Mouse (Mus musculus): Measurements from ENCODE around the gene Ubxn11.

DNA sequence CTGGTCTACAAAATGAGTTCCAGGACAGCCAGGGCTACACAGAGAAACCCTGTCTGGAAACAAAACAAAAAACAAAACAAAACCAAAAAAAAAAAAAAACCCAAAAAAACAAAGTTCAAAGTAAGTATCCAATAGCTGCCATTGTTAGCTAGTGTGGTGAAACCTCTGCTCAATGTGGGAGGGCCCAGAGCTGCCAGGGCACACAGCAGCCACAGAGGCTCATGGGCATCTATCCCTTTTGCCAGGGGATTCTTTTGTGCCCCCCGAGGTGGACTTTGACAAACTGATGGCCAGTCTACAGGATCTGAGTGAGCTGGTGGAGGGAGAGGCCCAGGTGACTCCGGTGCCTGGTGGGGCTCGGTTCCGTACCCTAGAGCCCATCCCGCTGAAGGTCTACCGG, 20.8 kb downstream of the Ubxn11 start:
- TF ChIP-seq POLR2A (IDR thresholded peaks at IDR 0.05; ENCODE audit: insufficient read depth, low read depth, low read length): no peak
- TF ChIP-seq CTCF (IDR thresholded peaks at IDR 0.05): no peak
- TF ChIP-seq EP300 (IDR thresholded peaks at IDR 0.05; ENCODE audit: insufficient read depth, low read depth, low read length): no peak
